Mouse (Mus musculus) liver, embryonic 16.5 days (tissue): Measurements from ENCODE around the gene Cav3. TPM values are rescaled to one million over a fixed set of nuclear protein-coding genes. Genes with fewer than 3 reads are reported as not detected.

Experiments
- polyA plus RNA-seq: library from polyadenylated mRNA; unstranded; fragments of >200 nt; fragmentation: Nextera tagmentation; extraction: Ambion mirVana; gene quantifications from 2 replicates; pipeline ENCODE4 v1.2.1, GENCODE M21; 2015

The Cav3 gene
- polyA plus RNA-seq, 1 experiment from 2014 or later = 2.5 TPM

Other genes with a start within 250 kb of the Cav3 start
- 2.2 and 3.3 TPM in 2 replicates for gene Lmcd1, start 185.7 kb upstream of the Cav3 start, polyA plus RNA-seq
- 0.06 TPM in 1 of 2 replicates, not detected in the other for gene Ssu2, start 71.5 kb upstream of the Cav3 start, polyA plus RNA-seq
- gene Oxtr, start 30.4 kb downstream of the Cav3 start, polyA plus RNA-seq = 0.08 TPM in 1 of 2 replicates, not detected in the other
- 22.6 and 24.4 TPM in 2 replicates for gene Rad18, start 237.2 kb downstream of the Cav3 start, polyA plus RNA-seq